Mouse (Mus musculus): ENCODE results near the gene Trp53tg5.

Trp53tg5 gene

GRCm38 (mm10) chr2:164496331-164496730, 22.8 kb upstream of the Trp53tg5 start:
- no peak for DNase-seq (ENCODE audit: low spot score in 2 of 2)

GRCm38 (mm10) chr2:164494126-164494525, 20.6 kb upstream of the Trp53tg5 start:
- no peak for DNase-seq (ENCODE audit: low spot score in 2 of 2)

- DNase-seq (ENCODE audit: low spot score in 2 of 2): no peak
Measured at GRCm38 (mm10) chr2:164487812-164488211, 14.3 kb upstream of the Trp53tg5 start.

GRCm38 (mm10) chr2:164487115-164487527, 13.6 kb upstream of the Trp53tg5 start:
- no peak for DNase-seq (ENCODE audit: low spot score in 2 of 2)

- peak; percentile 11 to 32 for DNase-seq (ENCODE audit: low spot score in 2 of 2)
Measured at GRCm38 (mm10) chr2:164486258-164487114, 13.0 kb upstream of the Trp53tg5 start.

DNA sequence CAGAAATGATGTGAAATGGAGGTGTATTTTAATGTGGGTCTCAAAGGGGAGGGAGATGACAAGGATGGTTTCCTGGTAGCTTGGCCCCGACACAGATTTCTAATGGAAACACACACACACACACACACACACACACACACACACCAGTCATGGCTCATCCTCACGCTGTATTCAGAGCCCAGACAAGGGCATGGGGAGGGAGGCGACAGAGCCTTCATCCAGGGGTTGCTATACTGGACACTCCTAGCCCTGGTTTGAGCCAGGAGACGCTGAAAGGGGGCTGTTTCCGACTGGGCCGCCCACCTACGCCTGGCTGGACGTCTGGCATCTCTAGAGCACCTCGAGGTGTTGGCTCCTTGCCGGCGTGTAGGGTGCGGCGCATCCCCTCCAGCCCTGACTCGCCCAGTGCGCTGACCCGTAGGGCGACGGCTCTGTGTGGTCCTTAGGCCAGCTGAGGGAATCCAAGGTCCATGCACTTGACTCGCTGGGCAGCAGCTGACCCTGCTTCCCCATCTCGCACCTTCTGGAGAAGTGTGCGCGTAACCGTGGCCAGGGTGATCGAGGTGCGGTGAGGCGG, 12.2 kb upstream of the Trp53tg5 start, which contains the start of gene Dbndd2:
Gene Dbndd2, plus strand, starts transcription at position 426 of the 577 bp plus-strand sequence.
- DNase-seq (ENCODE audit: low spot score in 2 of 2): no peak

- peak; percentile 34 to 57 for DNase-seq (ENCODE audit: low spot score in 2 of 2)
Measured at GRCm38 (mm10) chr2:164470254-164470653, 3.3 kb downstream of the Trp53tg5 start.

- DNase-seq (ENCODE audit: low spot score in 2 of 2): no peak
Measured at GRCm38 (mm10) chr2:164466787-164467186, 6.7 kb downstream of the Trp53tg5 start.

DNA sequence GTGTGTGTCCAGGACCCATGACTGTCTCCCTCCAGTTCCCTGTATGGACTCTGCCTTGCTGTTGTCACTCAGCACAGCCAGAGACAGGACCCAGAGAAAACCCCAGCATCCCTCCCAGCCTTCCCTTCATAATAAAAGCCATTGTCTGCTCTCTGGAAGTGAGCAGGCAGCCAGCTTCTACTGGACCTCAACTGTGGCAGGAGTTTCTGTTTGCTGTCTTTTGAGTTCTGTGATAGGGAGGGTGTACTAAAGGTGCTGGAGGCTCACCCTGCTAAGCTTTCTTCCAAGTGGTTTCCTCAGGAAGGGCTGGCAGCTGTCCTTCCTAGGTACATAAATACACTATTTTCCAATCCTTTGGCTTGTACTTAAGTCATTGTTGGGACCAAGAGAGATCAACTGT, 8.4 kb downstream of the Trp53tg5 start:
- no peak for DNase-seq (ENCODE audit: low spot score in 2 of 2)

DNA sequence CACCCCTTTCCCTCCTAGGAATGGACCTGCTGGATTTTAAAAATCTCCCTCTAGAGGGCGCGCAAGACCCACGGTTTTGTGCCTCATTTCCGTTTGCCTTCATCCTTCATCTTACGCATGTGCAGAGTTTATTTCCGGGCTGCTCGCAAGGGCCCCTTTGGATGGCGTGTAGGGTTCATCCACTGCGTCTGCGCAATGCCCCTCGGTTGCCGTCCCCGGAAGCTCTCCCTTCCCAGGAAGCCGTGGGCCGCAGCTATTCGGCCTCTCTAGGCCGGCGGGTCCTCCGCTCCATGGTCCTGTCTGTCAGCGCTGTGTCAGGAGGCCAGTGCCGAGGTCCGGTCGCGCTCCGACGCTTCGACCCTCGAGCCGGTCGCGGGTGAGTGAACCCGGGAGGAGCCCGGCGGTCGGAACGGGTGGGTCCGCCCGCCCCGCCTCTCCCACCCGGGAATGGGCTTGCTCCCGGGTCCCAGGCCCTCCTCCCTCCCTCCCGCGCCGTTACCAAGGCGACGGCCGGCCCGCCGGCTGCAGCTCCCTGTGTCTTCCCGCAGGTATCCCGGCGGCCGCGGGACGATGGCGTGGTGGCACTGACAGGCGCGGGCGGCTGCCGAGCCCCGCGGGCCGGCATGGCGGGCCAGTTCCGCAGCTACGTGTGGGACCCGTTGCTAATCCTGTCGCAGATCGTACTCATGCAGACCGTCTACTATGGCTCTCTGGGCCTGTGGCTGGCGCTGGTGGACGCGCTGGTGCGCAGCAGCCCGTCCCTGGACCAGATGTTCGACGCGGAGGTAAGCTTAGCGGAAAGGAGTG, 12.6 kb downstream of the Trp53tg5 start, which contains the start of gene Gm20458:
Gene Gm20458, plus strand, starts transcription at position 223 of the 807 bp plus-strand sequence.
- DNase-seq (ENCODE audit: low spot score in 2 of 2): peak; percentile 95

GRCm38 (mm10) chr2:164458535-164458934, 15.0 kb downstream of the Trp53tg5 start:
- DNase-seq (ENCODE audit: low spot score in 2 of 2): no peak

- DNase-seq (ENCODE audit: low spot score in 2 of 2): no peak
Measured at GRCm38 (mm10) chr2:164457942-164458341, 15.6 kb downstream of the Trp53tg5 start.

DNA sequence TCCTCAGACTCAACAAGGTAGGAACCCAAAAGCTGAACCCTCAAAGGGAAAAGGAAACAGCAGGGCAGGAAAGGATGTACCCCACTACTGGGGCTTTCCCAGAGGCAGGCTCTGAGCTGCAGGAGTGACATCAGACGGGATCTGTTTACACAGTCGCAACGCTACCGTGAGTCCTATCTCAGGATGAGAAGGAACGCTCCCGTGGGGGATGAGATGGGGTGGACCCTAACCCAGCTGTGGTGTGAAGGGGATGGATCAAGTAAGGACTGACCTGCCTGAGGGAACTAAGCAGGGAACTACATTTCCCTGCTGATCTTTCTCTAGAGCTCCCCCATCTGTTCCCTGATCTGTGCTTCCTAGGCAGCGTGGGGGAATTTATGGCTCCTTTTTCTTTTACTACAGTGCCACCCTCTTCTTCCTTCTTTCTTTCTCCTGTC, 16.6 kb downstream of the Trp53tg5 start, which contains the start of gene Sys1:
Gene Sys1, plus strand, starts transcription at position 101 of the 437 bp plus-strand sequence.
- DNase-seq (ENCODE audit: low spot score in 2 of 2): peak; percentile 21 to 44

GRCm38 (mm10) chr2:164456413-164456812, 17.1 kb downstream of the Trp53tg5 start:
- DNase-seq (ENCODE audit: low spot score in 2 of 2): no peak

- no peak for DNase-seq (ENCODE audit: low spot score in 2 of 2)
Measured at GRCm38 (mm10) chr2:164455421-164456190, 17.9 kb downstream of the Trp53tg5 start.

- no peak for DNase-seq (ENCODE audit: low spot score in 2 of 2)
Measured at GRCm38 (mm10) chr2:164454846-164455245, 18.7 kb downstream of the Trp53tg5 start.

DNA sequence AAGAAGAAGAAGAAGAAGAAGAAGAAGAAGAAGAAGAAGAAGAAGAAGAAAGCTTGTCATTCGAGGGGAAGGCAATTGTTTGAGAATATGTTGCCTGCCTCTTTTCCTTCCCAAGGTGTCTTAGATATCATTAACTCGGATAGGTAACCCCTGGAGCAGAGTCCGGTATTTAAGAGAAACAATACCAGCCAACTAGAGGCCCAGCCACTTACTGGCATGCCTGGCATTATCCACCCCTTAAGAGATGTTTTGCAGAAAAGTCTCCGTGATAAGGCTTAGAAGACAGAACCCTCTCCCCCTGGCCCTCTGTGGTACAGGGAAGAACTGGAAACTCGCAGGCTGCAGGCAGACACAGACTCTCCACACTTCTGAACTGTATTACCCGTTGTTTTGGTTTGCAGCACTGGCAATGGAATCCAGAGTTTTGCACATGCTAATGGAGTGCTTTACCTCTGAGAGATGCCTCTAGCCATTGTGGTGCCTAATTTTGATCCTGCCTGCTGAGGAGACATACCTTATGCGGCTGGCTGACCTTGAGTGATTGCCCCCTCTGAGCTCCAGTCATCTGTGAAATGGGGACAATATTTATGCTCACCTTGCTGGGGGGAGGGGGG, 19.5 kb downstream of the Trp53tg5 start:
- DNase-seq (ENCODE audit: low spot score in 2 of 2): no peak

GRCm38 (mm10) chr2:164453047-164453757, 20.3 kb downstream of the Trp53tg5 start:
- DNase-seq (ENCODE audit: low spot score in 2 of 2): no peak

- no peak for DNase-seq (ENCODE audit: low spot score in 2 of 2)
Measured at GRCm38 (mm10) chr2:164452000-164452676, 21.4 kb downstream of the Trp53tg5 start.

Measured in natural killer cell, adult 2 months (primary cell).